Mouse (Mus musculus) limb, embryonic 11.5 days (tissue): Measurements from ENCODE around the gene Slc35f2. TPM values are rescaled to one million over a fixed set of nuclear protein-coding genes. Genes with fewer than 3 reads are reported as not detected.

ENCODE experiments used
- ATAC-seq: fragments of 200-750 bp; cut with Nextera tagmentation; 2 replicates; pipeline ENCODE4 v1.8.0; 2017; ENCODE audit warnings: low read depth; ENCODE audit not compliant: insufficient number of reproducible peaks, low FRiP score, low TSS enrichment
- DNase-seq: peaks from one replicate; pipeline ENCODE4 v3.0.0-alpha.2; 2015; ENCODE audit warnings: low spot score
- H3K27ac ChIP-seq: fragments of 300-500 bp; sonication (generic); replicated peaks from 2 replicates; pipeline ENCODE4 v1.5.1; 2014; ENCODE audit warnings: low read depth, mild to moderate bottlenecking, low read length
- H3K27me3 ChIP-seq: fragments of 300-500 bp; sonication (generic); 2 replicates; pipeline ENCODE4 v1.6.1; 2014; ENCODE audit warnings: mild to moderate bottlenecking, low read length, mixed read lengths; ENCODE audit not compliant: control insufficient read depth, insufficient read depth
- H3K36me3 ChIP-seq: fragments of 300-500 bp; sonication (generic); 2 replicates; pipeline ENCODE4 v1.6.1; 2014; ENCODE audit warnings: mild to moderate bottlenecking, low read length, moderate library complexity, mixed read lengths; ENCODE audit not compliant: control insufficient read depth, insufficient read depth
- H3K4me1 ChIP-seq: fragments of 300-500 bp; sonication (generic); 2 replicates; pipeline ENCODE4 v1.6.1; 2014; ENCODE audit warnings: low read length, mixed read lengths; ENCODE audit not compliant: control insufficient read depth, insufficient read depth
- H3K4me2 ChIP-seq: fragments of 300-500 bp; sonication (generic); 2 replicates; pipeline ENCODE4 v1.6.1; 2014; ENCODE audit warnings: low read depth, mild to moderate bottlenecking, moderate library complexity; ENCODE audit not compliant: severe bottlenecking
- H3K4me3 ChIP-seq: fragments of 300-500 bp; sonication (generic); 2 replicates; pipeline ENCODE4 v1.5.1; 2014; ENCODE audit warnings: low read depth, low read length
- H3K9ac ChIP-seq: fragments of 300-500 bp; sonication (generic); 2 replicates; pipeline ENCODE4 v1.6.1; 2014; ENCODE audit warnings: mild to moderate bottlenecking, low read length
- H3K9me3 ChIP-seq: fragments of 300-500 bp; sonication (generic); 2 replicates; pipeline ENCODE4 v1.6.1; 2016; ENCODE audit warnings: low read length; ENCODE audit not compliant: control insufficient read depth
- WGBS: fragments of 180-500 bp; shearing (Covaris S2); extraction: QIAGEN DNeasy Blood & Tissue Kit; methylation state at CpG from one replicate; pipeline ENCODE4 v1.1.7; 2014; 5-methylcytosine and 5-hydroxymethylcytosine counted together
- polyA plus RNA-seq: library from polyadenylated mRNA; unstranded; fragments of >200 nt; fragmentation: Nextera tagmentation; extraction: Ambion mirVana; gene quantifications from 2 replicates; pipeline ENCODE4 v1.2.1, GENCODE M21; 2014

The Slc35f2 gene
- polyA plus RNA-seq, 1 experiment from 2014 or later: 5.3 TPM

GRCm38 (mm10) chr9:53770771-53771343 is 481 bp upstream of the Slc35f2 start:
- H3K27ac ChIP-seq: no peak overlapping the region
- no peaks in the 10 kb centered on the region for H3K36me3 ChIP-seq
- peak overlapping the region; percentile 95 for H3K4me2 ChIP-seq
- no peaks in the 10 kb centered on the region for H3K4me1 ChIP-seq
- no peak overlapping the region for H3K9ac ChIP-seq
- ATAC-seq (no peak), DNase-seq (no peak)
- peak overlapping the region; percentile 61; the same call in 1 of the 2 replicates for H3K4me3 ChIP-seq
- H3K27me3 ChIP-seq: peaks cover 14% of the 10 kb centered on the region
- 30% methylated on average over 12 of the region's 12 CpGs for WGBS
- no peaks in the 10 kb centered on the region for H3K9me3 ChIP-seq

- peak overlapping the region; percentile 70 for H3K9ac ChIP-seq
- H3K4me2 ChIP-seq: peak overlapping the region; percentile 95
- H3K9me3 ChIP-seq: no peaks in the 10 kb centered on the region
- peak overlapping the region; percentile 61 for H3K4me3 ChIP-seq
- peak; percentile 52 for DNase-seq
- WGBS: 3% methylated on average over 17 of the region's 17 CpGs
- no peaks in the 10 kb centered on the region for H3K36me3 ChIP-seq
- H3K27ac ChIP-seq: no peak overlapping the region
- no peaks in the 10 kb centered on the region for H3K4me1 ChIP-seq
- H3K27me3 ChIP-seq: peaks cover 14% of the 10 kb centered on the region
- ATAC-seq: 0 out of 2 replicates have a peak, but pooled peaks have one; percentile 47
Observed at GRCm38 (mm10) chr9:53772121-53772561, 803 bp downstream of the Slc35f2 start.

DNA sequence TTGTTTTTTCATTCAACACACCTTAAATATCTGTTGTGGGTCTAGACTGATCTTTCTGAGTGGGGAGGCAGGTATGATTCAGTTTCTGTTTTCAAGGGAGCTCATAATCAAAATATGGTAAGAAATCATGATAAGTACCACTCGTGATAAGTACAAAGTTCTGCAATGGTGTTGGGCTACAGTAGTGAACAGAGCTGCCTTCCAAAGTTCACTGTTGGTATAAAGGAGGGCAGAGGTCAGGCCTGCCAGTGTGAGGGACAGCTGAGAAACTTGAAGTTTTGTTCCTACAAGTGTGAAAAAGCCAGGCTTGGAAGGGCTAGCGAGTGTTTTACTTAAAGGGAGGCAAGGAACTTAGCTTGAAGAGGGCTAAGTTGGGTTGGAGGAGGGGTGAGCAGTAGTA is 4.2 kb downstream of the Slc35f2 start:
- no peak for DNase-seq
- Histone ChIP-seq H3K4me2 (no peak overlapping the region), H3K36me3 (no peaks in the 10 kb centered on the region), H3K4me3 (no peak overlapping the region), H3K27ac (no peak overlapping the region), H3K9me3 (no peaks in the 10 kb centered on the region), H3K4me1 (no peaks in the 10 kb centered on the region), H3K9ac (no peak overlapping the region), H3K27me3 (peaks cover 13% of the 10 kb centered on the region)
- ATAC-seq: no peak
- 86% methylated on average over 2 of the region's 2 CpGs for whole genome bisulfite sequencing

DNA sequence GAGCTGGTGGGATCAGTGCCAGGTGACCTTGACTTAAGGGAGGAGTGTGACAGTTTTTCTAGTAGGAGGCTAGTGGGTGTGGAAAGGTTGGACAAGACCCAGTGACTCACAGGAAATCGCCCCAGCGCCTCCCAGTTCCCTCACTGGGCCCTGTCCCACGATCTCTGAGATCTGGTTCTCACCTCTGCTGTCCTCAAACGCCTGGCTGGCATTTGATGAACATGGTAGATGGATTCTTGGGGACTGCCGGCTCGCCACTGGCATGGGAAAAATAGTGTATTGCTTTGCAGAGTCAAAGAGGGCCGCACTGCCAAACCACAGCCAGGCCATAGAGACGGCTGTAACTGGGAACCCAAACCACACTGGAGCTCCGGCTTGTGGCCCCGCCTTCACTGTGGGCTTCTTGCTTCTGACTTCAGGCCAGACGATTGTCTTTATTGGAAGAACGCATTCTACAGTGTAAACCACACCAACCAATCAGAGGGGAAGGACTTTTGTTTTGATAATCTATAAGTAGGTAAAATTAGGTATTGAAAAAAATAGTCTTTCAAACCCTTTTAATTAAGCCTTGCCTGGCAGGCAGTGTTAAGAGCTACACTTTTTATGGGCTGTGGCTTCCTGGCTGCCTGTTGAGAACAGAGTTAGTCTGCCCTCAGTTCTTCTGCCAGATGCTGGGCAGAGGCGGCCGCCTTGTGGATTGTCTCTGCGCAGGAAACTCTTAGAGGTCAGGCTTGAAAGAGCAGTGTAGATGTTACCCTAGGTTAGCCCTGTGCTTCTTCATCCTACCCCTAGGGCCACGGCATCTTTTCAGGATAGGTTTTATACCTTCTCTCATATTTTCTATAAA is 15.4 kb downstream of the Slc35f2 start:
- Histone ChIP-seq H3K9ac (no peak overlapping the region), H3K27me3 (no peaks in the 10 kb centered on the region), H3K4me3 (no peak overlapping the region), H3K4me2 (no peak overlapping the region), H3K27ac (peak overlapping the region; percentile 43; the same call in 1 of the 2 replicates), H3K4me1 (no peaks in the 10 kb centered on the region), H3K9me3 (no peaks in the 10 kb centered on the region), H3K36me3 (no peaks in the 10 kb centered on the region)
- peak; percentile 68; the same call in 1 of the 2 replicates for ATAC-seq
- WGBS: 52% methylated on average over 16 of the region's 16 CpGs
- DNase-seq: peak; percentile 53

DNA sequence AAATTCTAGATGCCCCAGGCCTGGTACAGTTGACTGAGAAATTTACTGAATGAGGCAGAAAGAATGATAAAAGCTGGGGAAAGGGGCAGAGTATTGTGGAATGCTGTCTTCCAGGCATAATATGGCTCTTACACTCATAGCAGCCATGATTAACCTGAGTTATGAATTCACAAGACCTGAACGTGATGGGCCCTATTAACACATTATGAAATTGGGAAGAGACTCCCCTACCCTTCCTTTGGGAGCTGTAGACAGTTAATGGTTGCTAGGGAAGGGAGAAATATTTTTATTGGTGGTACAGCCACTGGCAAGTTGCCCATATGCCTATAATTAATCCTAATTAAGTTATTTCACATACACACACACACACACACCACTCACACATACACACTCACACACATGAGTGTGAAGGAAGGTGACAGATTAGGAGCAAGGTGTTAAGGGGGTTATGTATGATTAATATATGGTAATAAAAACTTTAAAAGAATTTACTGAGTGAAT is 22.5 kb downstream of the Slc35f2 start:
- Histone ChIP-seq H3K4me3 (no peak overlapping the region), H3K9ac (no peak overlapping the region), H3K36me3 (no peaks in the 10 kb centered on the region), H3K27me3 (no peaks in the 10 kb centered on the region), H3K4me2 (no peak overlapping the region), H3K27ac (no peak overlapping the region), H3K4me1 (0 out of 2 replicates have a peak, but pooled peaks cover 6% of the 10 kb centered on the region), H3K9me3 (no peaks in the 10 kb centered on the region)
- DNase-seq: no peak
- WGBS: 60% methylated on average over 1 of the region's 1 CpGs
- ATAC-seq: no peak

- 28% methylated on average over 9 of the region's 9 CpGs for WGBS
- H3K36me3 ChIP-seq: no peaks in the 10 kb centered on the region
- ATAC-seq: no peak
- no peaks in the 10 kb centered on the region for H3K27me3 ChIP-seq
- no peak overlapping the region for H3K4me3 ChIP-seq
- peak; percentile 28 for DNase-seq
- no peaks in the 10 kb centered on the region for H3K9me3 ChIP-seq
- no peak overlapping the region for H3K9ac ChIP-seq
- H3K27ac ChIP-seq: no peak overlapping the region
- H3K4me1 ChIP-seq: 0 out of 2 replicates have a peak, but pooled peaks cover 6% of the 10 kb centered on the region
- no peak overlapping the region for H3K4me2 ChIP-seq
Observed at GRCm38 (mm10) chr9:53794490-53794889, 23.2 kb downstream of the Slc35f2 start.

DNA sequence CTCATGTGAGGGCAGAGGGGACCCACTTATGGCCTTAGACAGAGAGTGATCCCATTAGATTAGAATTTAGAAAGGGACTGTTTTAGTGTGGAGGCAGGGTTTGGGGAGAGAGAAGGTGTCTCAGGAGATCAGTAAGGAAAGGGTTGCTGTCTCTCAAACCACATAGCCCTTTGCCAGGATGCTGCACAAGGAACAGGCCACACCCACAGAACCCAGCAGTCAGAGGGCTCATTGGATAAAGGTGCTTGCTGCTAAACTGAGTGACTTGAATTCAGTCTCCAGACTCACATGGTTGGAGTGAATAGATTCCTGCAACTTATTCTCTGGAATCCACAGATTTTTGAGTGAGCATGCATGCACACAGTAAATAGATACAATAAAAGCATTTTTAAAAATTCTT is 24.0 kb downstream of the Slc35f2 start:
- no peak for DNase-seq
- Histone ChIP-seq H3K36me3 (no peaks in the 10 kb centered on the region), H3K9me3 (no peaks in the 10 kb centered on the region), H3K27me3 (no peaks in the 10 kb centered on the region), H3K4me3 (no peak overlapping the region), H3K9ac (no peak overlapping the region), H3K27ac (no peak overlapping the region), H3K4me1 (0 out of 2 replicates have a peak, but pooled peaks cover 6% of the 10 kb centered on the region), H3K4me2 (no peak overlapping the region)
- ATAC-seq: no peak

DNA sequence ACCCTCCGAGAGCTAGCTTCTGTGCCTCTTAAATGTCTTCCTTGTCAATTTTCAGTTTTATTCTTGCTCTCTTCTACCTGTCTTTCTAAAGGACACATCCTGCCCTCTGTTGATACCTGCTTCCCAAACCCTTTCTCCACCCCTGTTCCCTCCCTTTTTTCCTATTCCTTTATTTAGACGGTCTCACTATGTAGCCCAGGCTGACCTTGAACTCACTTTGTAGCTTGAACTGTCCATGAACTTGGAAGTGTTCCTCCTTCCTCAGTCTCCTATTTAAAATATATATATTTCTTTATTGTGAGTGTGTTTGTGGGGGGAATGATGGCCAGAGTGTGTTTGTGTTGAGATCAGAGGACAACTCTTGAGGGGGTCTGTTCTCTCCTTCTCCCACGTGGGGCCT is 25.0 kb downstream of the Slc35f2 start:
- WGBS: 86% methylated on average over 3 of the region's 3 CpGs
- no peak overlapping the region for H3K4me2 ChIP-seq
- no peaks in the 10 kb centered on the region for H3K27me3 ChIP-seq
- DNase-seq (no peak), ATAC-seq (no peak)
- H3K27ac ChIP-seq: no peak overlapping the region
- no peaks in the 10 kb centered on the region for H3K9me3 ChIP-seq
- H3K4me1 ChIP-seq: 0 out of 2 replicates have a peak, but pooled peaks cover 6% of the 10 kb centered on the region
- H3K9ac ChIP-seq: no peak overlapping the region
- no peak overlapping the region for H3K4me3 ChIP-seq
- no peaks in the 10 kb centered on the region for H3K36me3 ChIP-seq
